Mouse (Mus musculus): Measurements from ENCODE around the gene St3gal3.

DNA sequence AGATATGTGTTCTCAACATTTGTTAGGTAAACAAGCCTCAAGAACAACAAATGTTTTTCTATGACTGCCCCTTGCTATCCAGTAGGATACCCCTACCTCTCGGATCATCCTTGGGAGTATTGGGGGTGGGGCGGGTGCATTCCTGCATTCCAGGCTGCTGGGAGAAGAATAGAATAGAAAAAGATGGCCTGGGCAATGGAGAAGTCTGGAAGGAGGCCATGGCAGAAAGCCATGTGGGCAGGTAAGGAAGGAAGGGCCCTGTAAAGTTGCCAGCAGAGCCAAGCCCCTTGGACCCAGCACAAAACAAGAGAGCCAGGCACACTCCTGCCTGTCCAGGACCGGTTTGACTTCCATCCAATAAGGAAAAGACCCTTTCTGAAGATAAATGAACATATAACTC lies 221.3 kb downstream of the St3gal3 start:
- no peak for TF ChIP-seq CTCF (IDR thresholded peaks at IDR 0.05; ENCODE audit: low read depth)
- no peak for TF ChIP-seq EP300 (IDR thresholded peaks at IDR 0.05; ENCODE audit: low read depth)
